Mouse (Mus musculus): ENCODE measurements around the gene Adgrl1.

Adgrl1 gene

GRCm38 (mm10) chr8:83901566-83902485 is 1.9 kb downstream of the Adgrl1 start:
- DNase-seq (ENCODE audit: low spot score in 2 of 2): no peak

GRCm38 (mm10) chr8:83902961-83903666 is 3.2 kb downstream of the Adgrl1 start:
- peak; percentile 49 to 57 for DNase-seq (ENCODE audit: low spot score in 2 of 2)

- DNase-seq (ENCODE audit: low spot score in 2 of 2): no peak
Observed at GRCm38 (mm10) chr8:83908583-83908982, 8.7 kb downstream of the Adgrl1 start.

- DNase-seq (ENCODE audit: low spot score in 2 of 2): no peak
Observed at GRCm38 (mm10) chr8:83909311-83909710, 9.4 kb downstream of the Adgrl1 start.

GRCm38 (mm10) chr8:83911809-83912731 is 12.2 kb downstream of the Adgrl1 start:
- DNase-seq (ENCODE audit: low spot score in 2 of 2): no peak

GRCm38 (mm10) chr8:83914232-83914631 is 14.3 kb downstream of the Adgrl1 start:
- no peak for DNase-seq (ENCODE audit: low spot score in 2 of 2)

- no peak for DNase-seq (ENCODE audit: low spot score in 2 of 2)
Observed at GRCm38 (mm10) chr8:83914860-83915259, 15.0 kb downstream of the Adgrl1 start.

GRCm38 (mm10) chr8:83916015-83916414 is 16.1 kb downstream of the Adgrl1 start:
- no peak for DNase-seq (ENCODE audit: low spot score in 2 of 2)

- no peak for DNase-seq (ENCODE audit: low spot score in 2 of 2)
Observed at GRCm38 (mm10) chr8:83917566-83917965, 17.7 kb downstream of the Adgrl1 start.

GRCm38 (mm10) chr8:83921558-83921957 is 21.7 kb downstream of the Adgrl1 start:
- peak; percentile 48 to 82 for DNase-seq (ENCODE audit: low spot score in 2 of 2)

GRCm38 (mm10) chr8:83922727-83923126 is 22.8 kb downstream of the Adgrl1 start:
- no peak for DNase-seq (ENCODE audit: low spot score in 2 of 2)

GRCm38 (mm10) chr8:83924585-83924984 is 24.7 kb downstream of the Adgrl1 start:
- no peak for DNase-seq (ENCODE audit: low spot score in 2 of 2)

GRCm38 (mm10) chr8:83926266-83926665 is 26.4 kb downstream of the Adgrl1 start:
- no peak for DNase-seq (ENCODE audit: low spot score in 2 of 2)

GRCm38 (mm10) chr8:83934222-83934621 is 34.3 kb downstream of the Adgrl1 start:
- DNase-seq (ENCODE audit: low spot score in 2 of 2): no peak

GRCm38 (mm10) chr8:83934994-83935393 is 35.1 kb downstream of the Adgrl1 start:
- no peak for DNase-seq (ENCODE audit: low spot score in 2 of 2)

- DNase-seq (ENCODE audit: low spot score in 2 of 2): no peak
Observed at GRCm38 (mm10) chr8:83935435-83935834, 35.5 kb downstream of the Adgrl1 start.

GRCm38 (mm10) chr8:83937645-83938044 is 37.7 kb downstream of the Adgrl1 start:
- DNase-seq (ENCODE audit: low spot score in 2 of 2): no peak

- no peak for DNase-seq (ENCODE audit: low spot score in 2 of 2)
Observed at GRCm38 (mm10) chr8:83938330-83938729, 38.4 kb downstream of the Adgrl1 start.

GRCm38 (mm10) chr8:83941066-83941677 is 41.3 kb downstream of the Adgrl1 start:
- DNase-seq (ENCODE audit: low spot score in 2 of 2): no peak

GRCm38 (mm10) chr8:83942446-83942845 is 42.5 kb downstream of the Adgrl1 start:
- no peak for DNase-seq (ENCODE audit: low spot score in 2 of 2)

GRCm38 (mm10) chr8:83945540-83945939 is 45.6 kb downstream of the Adgrl1 start:
- DNase-seq (ENCODE audit: low spot score in 2 of 2): no peak

Measured in thymus, postnatal 10 days (tissue).